ENCODE assay signal across 8 mouse cellular contexts in genomic region chrX:58030835-58031670, GRCm38 (mm10). TPM values are rescaled to one million over a fixed set of nuclear protein-coding genes. Genes with fewer than 3 reads are reported as not detected.
DNase-seq lines count a peak whose midpoint lies in the region; ATAC-seq lines count a peak whose summit lies in the region.

No protein-coding gene starts in this region.

- WGBS in heart, embryonic 12.5 days: 15% methylated on average over 56 of the region's 56 CpGs
- WGBS in embryonic facial prominence, embryonic 15.5 days: 12% methylated on average over 55 of the region's 56 CpGs
- WGBS in limb, embryonic 15.5 days: 17% methylated on average over 55 of the region's 56 CpGs

- H3K36me3 ChIP-seq in heart, embryonic 12.5 days: no peaks in the 10 kb centered on the region
- no peaks in the 10 kb centered on the region for H3K36me3 ChIP-seq in embryonic facial prominence, embryonic 15.5 days
- H3K36me3 ChIP-seq in limb, embryonic 15.5 days: no peaks in the 10 kb centered on the region

- H3K4me1 ChIP-seq in heart, embryonic 12.5 days (replicated peaks): peaks cover 8% of the 10 kb centered on the region; the same call in 1 of the 2 replicates
- H3K4me1 ChIP-seq in embryonic facial prominence, embryonic 15.5 days: peaks cover 17% of the 10 kb centered on the region
- peaks cover 10% of the 10 kb centered on the region; the same call in 1 of the 2 replicates for H3K4me1 ChIP-seq in limb, embryonic 15.5 days

- H3K9me3 ChIP-seq in heart, embryonic 12.5 days (replicated peaks): 0 out of 2 replicates have a peak, but pooled peaks cover 3% of the 10 kb centered on the region
- no peaks in the 10 kb centered on the region for H3K9me3 ChIP-seq in embryonic facial prominence, embryonic 15.5 days (replicated peaks)
- no peaks in the 10 kb centered on the region for H3K9me3 ChIP-seq in limb, embryonic 15.5 days

- H3K4me3 ChIP-seq in heart, embryonic 12.5 days: peak overlapping the region; percentile 53
- peak overlapping the region; percentile 39 for H3K4me3 ChIP-seq in embryonic facial prominence, embryonic 15.5 days (replicated peaks)
- peak overlapping the region; percentile 45 for H3K4me3 ChIP-seq in limb, embryonic 15.5 days

- no peak overlapping the region for H3K9ac ChIP-seq in heart, embryonic 12.5 days
- H3K9ac ChIP-seq in embryonic facial prominence, embryonic 15.5 days: no peak overlapping the region
- H3K9ac ChIP-seq in limb, embryonic 15.5 days: 0 out of 2 replicates have a peak overlapping the region, but pooled peaks have one; percentile 10

- peak overlapping the region; percentile 76 for H3K4me2 ChIP-seq in heart, embryonic 12.5 days
- H3K4me2 ChIP-seq in embryonic facial prominence, embryonic 15.5 days (replicated peaks): peak overlapping the region; percentile 54
- peak overlapping the region; percentile 67 for H3K4me2 ChIP-seq in limb, embryonic 15.5 days

- no peak overlapping the region for H3K27ac ChIP-seq in heart, embryonic 12.5 days (ENCODE audit: poor library complexity, severe bottlenecking)
- H3K27ac ChIP-seq in embryonic facial prominence, embryonic 15.5 days (replicated peaks): no peak overlapping the region
- H3K27ac ChIP-seq in limb, embryonic 15.5 days: no peak overlapping the region; the same call in 1 of the 2 replicates

- peaks cover 66% of the 10 kb centered on the region for H3K27me3 ChIP-seq in heart, embryonic 12.5 days (replicated peaks)
- H3K27me3 ChIP-seq in embryonic facial prominence, embryonic 15.5 days: peaks cover 74% of the 10 kb centered on the region
- peaks cover 65% of the 10 kb centered on the region for H3K27me3 ChIP-seq in limb, embryonic 15.5 days

- ATAC-seq in heart, embryonic 12.5 days (ENCODE audit: insufficient number of reproducible peaks, low FRiP score): 0 out of 2 replicates have a peak, but pooled peaks have one; percentile 52
- no peak for ATAC-seq in embryonic facial prominence, embryonic 15.5 days (ENCODE audit: insufficient number of reproducible peaks, low FRiP score, low TSS enrichment, low read depth)
- no peak for ATAC-seq in limb, embryonic 15.5 days (ENCODE audit: insufficient number of reproducible peaks, low FRiP score, low TSS enrichment, low read depth)
- no peak for ATAC-seq in monocyte, adult 5-6 weeks (replicated peaks; ENCODE audit: insufficient number of reproducible peaks, low FRiP score, low TSS enrichment, poor library complexity, severe bottlenecking)

- DNase-seq in heart, adult 18-20 months: no peak
- DNase-seq in Muller cell, postnatal 12 days (ENCODE audit: inconsistent ontology term): peak; percentile 56
- no peak for DNase-seq in layer of hippocampus, adult 9-11 months
- DNase-seq in urinary bladder, adult 2 months (ENCODE audit: low spot score): no peak

RNA-seq across cellular contexts. Expression of gene Zic3, which starts 8.6 kb away (rescaled TPM):
- polyA plus RNA-seq in heart, embryonic 12.5 days (2016; fragmentation: Nextera tagmentation; extraction: Ambion mirVana): 0.19 and 0.26 TPM in 2 replicates
- not detected for total RNA-seq in heart, adult 18-20 months (2021)
- polyA plus RNA-seq in embryonic facial prominence, embryonic 15.5 days (2015; fragmentation: Nextera tagmentation; extraction: Ambion mirVana): 0.51 and 0.99 TPM in 2 replicates
- 3.8 and 6.1 TPM in 2 replicates for polyA plus RNA-seq in limb, embryonic 15.5 days (2015; fragmentation: Nextera tagmentation; extraction: Ambion mirVana)
- not detected in 3 replicates for total RNA-seq in monocyte, adult 5-6 weeks (2017)
- not detected in 2 replicates for polyA plus RNA-seq in urinary bladder, adult 2 months (2012; rRNA removed)
